Mouse (Mus musculus) E14TG2a.4 (cell line): ENCODE results near the gene Camk2n1.

Experiments
- CTCF ChIP-seq: conservative IDR thresholded peaks from 2 replicates; pipeline ENCODE4 v1.5.1; 2014; ENCODE audit warnings: low read length
- NANOG ChIP-seq: IDR thresholded peaks from 2 replicates; pipeline ENCODE4 v1.6.1; 2014; ENCODE audit warnings: borderline replicate concordance, low read length, mixed read lengths
- POU5F1 ChIP-seq: IDR thresholded peaks from 2 replicates; pipeline ENCODE4 v1.6.1; 2014; ENCODE audit warnings: low read length, borderline replicate concordance

- no peak for TF ChIP-seq CTCF
- TF ChIP-seq POU5F1 = no peak
- TF ChIP-seq NANOG = no peak
These were observed 4.1 kb downstream of the Camk2n1 start for GRCm38 (mm10) chr4:138458171-138458570.
